Mouse (Mus musculus) common myeloid progenitor, adult 5-6 weeks (primary cell): ENCODE measurements around the gene Zfp981. TPM values are rescaled to one million over a fixed set of nuclear protein-coding genes. Genes with fewer than 3 reads are reported as not detected.
"Not testable (repeated sequence)": the region's sequence is repeated elsewhere in the genome, so short reads cannot be mapped to it uniquely, and the experiment has no call there.

Experiments used
- ATAC-seq: replicated peaks from 2 replicates; pipeline ENCODE4 v1.8.0; 2016; ENCODE audit warnings: low read depth, mild to moderate bottlenecking, moderate TSS enrichment, inconsistent platforms; ENCODE audit not compliant: poor library complexity, severe bottlenecking
- total RNA-seq: library from RNA; stranded (forward); fragments of 200-1000, 187-1606 nt; gene quantifications from 2 replicates; pipeline ENCODE4 v1.2.3, GENCODE M21; 2017

Zfp981 gene
- total RNA-seq, result not detected in 2 replicates

- not testable (repeated sequence) for ATAC-seq
These were observed at the start of gene Zfp981 for GRCm38 (mm10) chr4:146501727-146502126. TSS of gene Zfp981 (plus strand) at chr4:146502027.

- not testable (repeated sequence) for ATAC-seq
These were observed 49.3 kb upstream of the Zfp981 start for GRCm38 (mm10) chr4:146452576-146452975.

GRCm38 (mm10) chr4:146454170-146454569 lies 47.7 kb upstream of the Zfp981 start:
- ATAC-seq, result peak; percentile 26; the same call in 1 of the 2 replicates

- no peak for ATAC-seq
These were observed 46.9 kb upstream of the Zfp981 start for GRCm38 (mm10) chr4:146454896-146455295.

- ATAC-seq, result no peak
These were observed 46.5 kb upstream of the Zfp981 start for GRCm38 (mm10) chr4:146455321-146455721.

- no peak for ATAC-seq
These were observed 45.6 kb upstream of the Zfp981 start for GRCm38 (mm10) chr4:146456061-146456726.

GRCm38 (mm10) chr4:146457126-146457525 lies 44.7 kb upstream of the Zfp981 start:
- ATAC-seq, result no peak

GRCm38 (mm10) chr4:146457720-146458119 lies 44.1 kb upstream of the Zfp981 start:
- 0 out of 2 replicates have a peak, but pooled peaks have one; percentile 7 for ATAC-seq

GRCm38 (mm10) chr4:146459822-146460221 lies 42.0 kb upstream of the Zfp981 start:
- ATAC-seq, result not testable (repeated sequence)

- not testable (repeated sequence) for ATAC-seq
These were observed 41.1 kb upstream of the Zfp981 start for GRCm38 (mm10) chr4:146460685-146461084.

- ATAC-seq, result not testable (repeated sequence)
These were observed 38.0 kb upstream of the Zfp981 start for GRCm38 (mm10) chr4:146463649-146464351.

GRCm38 (mm10) chr4:146469984-146470383 lies 31.8 kb upstream of the Zfp981 start:
- peak; percentile 34; the same call in 1 of the 2 replicates for ATAC-seq

- ATAC-seq, result not testable (repeated sequence)
These were observed 27.6 kb upstream of the Zfp981 start for GRCm38 (mm10) chr4:146474181-146474580.

GRCm38 (mm10) chr4:146474716-146475676 lies 26.8 kb upstream of the Zfp981 start:
- peak; percentile 50; the same call in 1 of the 2 replicates for ATAC-seq

- not testable (repeated sequence) for ATAC-seq
These were observed 25.6 kb upstream of the Zfp981 start for GRCm38 (mm10) chr4:146476260-146476659.

GRCm38 (mm10) chr4:146476959-146477358 lies 24.9 kb upstream of the Zfp981 start:
- not testable (repeated sequence) for ATAC-seq

- not testable (repeated sequence) for ATAC-seq
These were observed 21.3 kb upstream of the Zfp981 start for GRCm38 (mm10) chr4:146480376-146481096.

GRCm38 (mm10) chr4:146482546-146482945 lies 19.3 kb upstream of the Zfp981 start:
- not testable (repeated sequence) for ATAC-seq

GRCm38 (mm10) chr4:146483571-146484280 lies 18.1 kb upstream of the Zfp981 start:
- peak; percentile 53 for ATAC-seq
